Mouse (Mus musculus) E14TG2a.4 (cell line): ENCODE results near the gene Hsd11b1.

Source experiments
- CTCF ChIP-seq: conservative IDR thresholded peaks from 2 replicates; pipeline ENCODE4 v1.5.1; 2014; ENCODE audit warnings: low read length
- NANOG ChIP-seq: IDR thresholded peaks from 2 replicates; pipeline ENCODE4 v1.6.1; 2014; ENCODE audit warnings: borderline replicate concordance, low read length, mixed read lengths
- POU5F1 ChIP-seq: IDR thresholded peaks from 2 replicates; pipeline ENCODE4 v1.6.1; 2014; ENCODE audit warnings: low read length, borderline replicate concordance

DNA sequence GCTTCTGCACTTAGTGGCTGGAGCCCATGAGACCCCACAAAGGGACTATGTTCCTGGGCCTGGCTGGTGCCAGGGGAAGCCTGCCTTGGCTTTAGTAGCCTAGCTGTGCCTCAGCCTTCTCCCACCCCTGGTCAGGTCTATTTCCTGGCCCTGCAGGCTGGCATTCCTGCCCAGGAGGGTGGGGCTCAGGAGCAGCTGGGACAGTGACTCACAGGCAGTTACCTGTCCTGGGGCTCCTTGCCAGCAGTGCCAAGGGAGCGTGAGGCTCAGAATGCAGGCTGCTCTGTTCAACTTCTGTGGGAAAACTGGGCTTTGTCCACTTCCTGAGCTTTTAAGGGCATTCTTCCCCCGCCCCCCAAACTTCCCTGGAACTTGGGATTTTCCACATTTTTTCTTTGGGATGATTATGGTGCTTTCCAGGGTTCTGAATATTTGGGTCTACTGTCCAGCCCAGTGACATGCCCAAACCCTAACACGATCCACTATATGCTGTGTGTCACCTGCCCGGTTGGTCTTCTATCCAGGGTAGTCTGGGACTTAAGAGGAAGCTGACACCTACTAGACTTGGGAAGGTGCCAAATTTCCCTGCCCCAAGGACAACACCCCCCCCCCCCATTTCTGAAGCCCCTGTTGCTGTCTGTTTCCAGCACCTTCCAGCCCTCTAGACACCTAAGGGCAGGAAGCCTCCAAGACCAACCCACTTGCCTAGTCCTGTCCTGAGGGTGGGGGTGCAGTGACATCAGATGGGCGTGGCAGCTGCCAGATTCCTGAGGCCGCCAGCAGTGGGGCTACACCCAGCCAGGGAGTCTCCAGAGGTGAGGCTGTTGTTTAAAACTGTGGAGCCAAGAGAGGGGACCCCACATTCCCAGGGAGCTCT is 37.6 kb upstream of the Hsd11b1 start:
- no peak for TF ChIP-seq CTCF
- TF ChIP-seq POU5F1 = no peak
- no peak for TF ChIP-seq NANOG
